Mouse (Mus musculus) layer of hippocampus, adult 9-11 months (tissue): Measurements from ENCODE around the gene 4933421I07Rik.

Experiments used
- DNase-seq: peaks from one replicate; pipeline ENCODE4 v3.0.0; 2022

Gene 4933421I07Rik

DNA sequence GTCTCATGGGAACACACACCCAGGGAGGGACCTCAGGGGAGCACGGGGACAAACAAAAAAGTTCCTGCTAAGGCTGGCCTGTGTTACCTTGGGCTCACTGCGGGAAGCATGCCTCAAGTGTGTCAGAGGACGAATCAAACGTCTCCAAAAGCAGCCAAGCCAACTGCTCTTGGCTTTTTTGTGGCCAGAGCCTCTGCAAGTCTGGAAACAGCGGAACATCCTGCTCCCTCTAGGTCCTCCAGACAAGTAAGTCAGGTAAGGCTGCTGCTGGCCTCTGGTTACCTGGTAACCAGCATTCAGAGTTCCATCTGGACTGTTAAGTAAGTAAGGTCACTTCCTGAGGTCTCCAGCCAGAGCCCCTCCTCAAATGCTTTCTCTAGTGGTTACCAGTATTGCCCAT, at the start of gene 4933421I07Rik:
Gene 4933421I07Rik (minus strand): TSS at position 271 of the 400 bp plus-strand sequence.
- DNase-seq = no peak

DNA sequence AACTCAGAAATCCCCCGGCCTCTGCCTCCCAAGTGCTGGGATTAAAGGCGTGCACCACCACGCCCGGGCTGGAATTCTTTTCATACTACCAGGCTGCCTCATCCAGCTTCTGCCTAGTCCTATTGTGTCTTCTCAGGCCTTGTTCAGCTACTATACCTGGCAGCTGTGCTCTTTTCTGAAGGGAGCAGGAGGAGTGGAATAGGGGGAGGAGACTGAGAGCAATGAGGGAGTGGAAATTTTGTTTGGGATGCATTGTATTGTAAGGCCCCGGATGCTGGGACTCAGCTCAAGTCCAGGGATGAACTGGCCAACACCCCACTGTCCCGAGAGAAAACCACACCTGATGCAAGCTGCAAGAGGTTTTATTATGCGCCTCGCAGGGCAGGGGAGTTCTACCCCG, 49.4 kb upstream of the 4933421I07Rik start:
- no peak for DNase-seq

GRCm38 (mm10) chr7:42496202-42496601, 48.3 kb upstream of the 4933421I07Rik start:
- DNase-seq = no peak

DNA sequence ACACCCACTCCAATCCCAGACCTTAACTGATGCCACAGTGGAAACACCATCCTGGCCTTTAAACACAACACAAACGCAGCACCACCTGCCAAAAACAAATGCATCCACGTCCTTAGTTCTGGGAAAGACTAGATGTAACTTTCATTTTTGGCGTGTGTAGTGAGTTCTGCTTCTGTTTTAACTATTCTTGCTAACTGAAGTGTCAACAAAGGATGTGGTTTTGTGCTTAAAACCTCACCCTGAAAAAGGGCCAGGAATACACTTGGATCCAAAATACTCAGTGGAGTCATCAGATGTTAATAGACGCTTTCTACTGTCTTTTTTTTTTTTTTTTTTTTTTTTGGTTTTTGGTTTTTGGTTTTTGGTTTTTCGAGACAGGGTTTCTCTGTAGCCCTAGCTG, 42.9 kb upstream of the 4933421I07Rik start:
- DNase-seq = no peak

DNA sequence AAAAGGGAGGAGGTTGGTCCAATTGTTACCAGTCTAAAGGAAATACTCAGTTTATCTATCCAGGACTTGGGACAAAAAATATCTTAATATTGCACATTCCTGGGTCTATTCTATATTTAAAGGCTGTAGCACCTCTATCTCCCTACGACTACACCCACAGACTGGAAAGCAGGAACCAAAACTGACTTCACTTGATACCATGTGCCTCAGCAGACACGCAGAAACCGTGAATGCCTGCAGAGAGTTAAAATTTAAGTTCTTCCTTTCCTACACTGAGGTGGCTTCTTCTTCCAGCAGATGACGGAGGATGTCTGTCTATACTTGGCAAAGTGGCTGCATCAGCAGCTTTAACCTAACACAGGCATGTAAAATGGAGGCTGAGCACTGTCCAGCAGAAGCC, 42.4 kb upstream of the 4933421I07Rik start:
- DNase-seq = no peak

GRCm38 (mm10) chr7:42454640-42455039, 6.7 kb upstream of the 4933421I07Rik start:
- no peak for DNase-seq

GRCm38 (mm10) chr7:42450618-42451017, 2.7 kb upstream of the 4933421I07Rik start:
- DNase-seq = no peak

DNA sequence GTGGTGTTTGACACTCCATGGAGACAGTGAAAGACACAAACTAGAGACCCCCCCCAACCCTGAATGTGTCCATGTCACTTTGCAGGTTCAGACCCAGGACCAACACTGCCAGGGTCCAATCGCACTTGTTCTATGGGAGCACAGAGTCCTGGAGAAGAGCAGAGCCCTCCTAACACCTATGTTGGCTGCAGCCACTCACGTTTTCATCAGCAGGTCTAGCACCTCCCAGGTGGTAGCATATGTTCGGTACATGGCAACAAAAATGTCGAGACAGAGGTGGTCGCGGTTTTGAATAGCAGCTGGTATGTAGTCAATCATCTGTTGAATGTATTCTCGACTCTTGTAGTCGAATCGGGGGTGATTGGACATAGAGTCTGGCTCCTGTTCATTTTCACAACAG, 568 bp downstream of the 4933421I07Rik start:
- no peak for DNase-seq
